Mouse (Mus musculus) splenic B cell, adult 2 months (primary cell): ENCODE measurements around the gene Dnttip1.

Source experiments
- DNase-seq: peaks from one replicate; pipeline ENCODE4 v3.0.0-alpha.2; 2011; ENCODE audit warnings: low read depth, low spot score
- H3K27me3 ChIP-seq: 2 replicates; pipeline ENCODE4 v1.6.1; 2012; ENCODE audit warnings: mild to moderate bottlenecking, low read length, moderate library complexity, mixed read lengths; ENCODE audit not compliant: control insufficient read depth, poor library complexity, insufficient read depth, severe bottlenecking
- H3K36me3 ChIP-seq: 2 replicates; pipeline ENCODE4 v1.6.1; 2012; ENCODE audit warnings: mild to moderate bottlenecking, low read length, moderate library complexity, mixed read lengths; ENCODE audit not compliant: control insufficient read depth, poor library complexity, insufficient read depth, severe bottlenecking

The Dnttip1 gene

DNA sequence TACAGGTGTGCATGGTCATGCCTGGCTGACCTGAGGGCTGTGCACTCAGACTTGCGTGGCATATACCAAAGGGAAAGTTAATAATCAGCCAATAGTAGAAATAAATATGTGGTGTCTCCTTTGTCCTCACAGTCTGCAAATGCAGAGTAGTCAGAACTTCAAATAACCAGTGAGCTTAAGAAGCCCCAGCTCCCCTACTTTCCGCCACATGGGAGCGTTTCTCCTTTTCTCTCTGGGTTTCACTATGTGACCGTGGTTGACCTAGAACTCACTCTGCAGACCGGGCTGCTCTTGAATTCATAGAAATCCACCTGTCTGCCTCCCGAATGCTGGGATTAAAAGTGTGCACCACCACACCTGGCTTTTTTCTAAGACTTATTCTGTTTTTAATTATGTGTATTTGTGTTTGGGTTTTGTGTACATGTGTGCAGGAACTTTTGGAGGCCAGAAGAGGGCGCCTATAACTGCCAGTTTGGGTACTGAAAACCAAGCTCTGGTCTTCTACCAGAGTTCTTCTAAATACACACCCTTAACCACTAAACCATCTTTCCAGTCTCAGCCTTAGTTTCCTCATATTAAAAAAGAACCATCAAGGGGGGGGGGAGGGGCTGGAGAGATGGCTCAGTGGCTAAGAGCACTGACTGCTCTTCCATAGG lies 38.3 kb downstream of the Dnttip1 start:
- Histone ChIP-seq H3K36me3 (no peaks in the 10 kb centered on the region; the same call in 1 of the 2 replicates), H3K27me3 (no peaks in the 10 kb centered on the region)
- peak; percentile 50 for DNase-seq

GRCm38 (mm10) chr2:164784869-164785420 lies 39.2 kb downstream of the Dnttip1 start:
- no peak for DNase-seq
- no peaks in the 10 kb centered on the region; the same call in 1 of the 2 replicates for H3K36me3 ChIP-seq
- H3K27me3 ChIP-seq = no peaks in the 10 kb centered on the region

- no peaks in the 10 kb centered on the region; the same call in 1 of the 2 replicates for H3K36me3 ChIP-seq
- DNase-seq = peak; percentile 73
- H3K27me3 ChIP-seq = no peaks in the 10 kb centered on the region
Observed at GRCm38 (mm10) chr2:164785481-164786387, 40.0 kb downstream of the Dnttip1 start, which contains the start of gene Snx21. Snx21 (plus strand) TSS chr2:164785823.

GRCm38 (mm10) chr2:164786388-164786885 lies 40.7 kb downstream of the Dnttip1 start:
- Histone ChIP-seq H3K27me3 (no peaks in the 10 kb centered on the region), H3K36me3 (no peaks in the 10 kb centered on the region; the same call in 1 of the 2 replicates)
- DNase-seq = no peak

DNA sequence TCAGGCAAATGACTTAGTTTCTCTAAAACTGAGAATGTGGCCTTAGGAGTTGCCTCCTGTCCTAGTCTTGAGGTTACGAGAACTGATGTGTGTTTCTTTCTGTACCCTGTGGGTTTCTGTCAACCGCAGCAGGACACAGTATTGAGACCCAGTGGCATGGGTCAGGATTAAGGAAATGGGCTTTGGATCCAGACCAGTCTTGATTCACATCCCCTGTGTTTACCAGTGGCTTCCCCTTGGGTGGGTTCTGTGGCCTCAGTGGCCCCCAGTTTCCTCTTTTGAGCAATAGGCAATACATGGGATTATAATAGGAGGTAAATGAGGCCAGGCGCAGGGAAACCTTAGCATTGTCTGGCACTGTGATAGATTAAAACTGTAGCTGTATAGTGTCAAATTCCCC lies 41.2 kb downstream of the Dnttip1 start:
- Histone ChIP-seq H3K27me3 (no peaks in the 10 kb centered on the region), H3K36me3 (no peaks in the 10 kb centered on the region; the same call in none of the 2 replicates)
- DNase-seq = no peak

GRCm38 (mm10) chr2:164787779-164788178 lies 42.0 kb downstream of the Dnttip1 start:
- no peaks in the 10 kb centered on the region for H3K27me3 ChIP-seq
- no peak for DNase-seq
- H3K36me3 ChIP-seq = no peaks in the 10 kb centered on the region; the same call in none of the 2 replicates

DNA sequence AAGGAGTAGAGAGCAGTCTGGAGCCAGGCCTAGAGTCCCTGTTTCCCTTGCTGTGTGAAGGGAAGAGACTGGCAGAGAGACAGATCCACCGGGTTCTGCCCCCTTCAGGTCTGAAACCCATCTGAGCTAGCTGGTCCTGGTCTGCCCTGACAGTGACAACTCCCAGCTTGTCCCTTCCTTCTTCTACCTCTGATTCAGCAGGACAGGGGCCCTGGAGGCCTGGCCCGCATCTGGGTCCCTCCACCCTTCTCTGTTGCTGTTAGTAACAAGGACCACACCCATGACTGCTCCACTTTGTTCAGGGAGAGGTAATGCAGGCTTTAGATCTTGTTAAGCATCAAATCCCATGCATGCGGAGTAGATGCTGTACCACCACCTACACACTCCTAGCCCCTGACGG lies 42.6 kb downstream of the Dnttip1 start:
- Histone ChIP-seq H3K36me3 (no peaks in the 10 kb centered on the region; the same call in none of the 2 replicates), H3K27me3 (no peaks in the 10 kb centered on the region)
- no peak for DNase-seq

DNA sequence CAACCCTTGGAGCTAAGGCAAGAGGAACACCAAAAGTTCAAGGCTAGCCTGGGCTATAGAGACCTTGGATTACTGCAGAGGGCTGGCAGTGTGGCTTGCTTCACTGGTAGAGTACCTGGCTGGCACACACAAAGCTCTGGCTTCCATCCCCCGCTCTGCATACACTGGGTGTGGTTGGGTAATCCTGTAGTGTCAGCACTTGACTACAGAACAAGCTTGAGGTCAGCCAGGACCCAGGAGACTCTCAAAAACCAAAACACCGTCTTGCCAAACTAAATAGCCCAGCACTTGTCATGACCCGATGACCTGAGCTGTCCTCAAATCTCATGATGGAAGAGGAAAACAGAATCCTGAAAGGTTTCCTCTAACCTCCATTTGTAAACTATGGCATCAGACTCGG lies 44.7 kb downstream of the Dnttip1 start:
- H3K27me3 ChIP-seq = no peaks in the 10 kb centered on the region
- no peak for DNase-seq

DNA sequence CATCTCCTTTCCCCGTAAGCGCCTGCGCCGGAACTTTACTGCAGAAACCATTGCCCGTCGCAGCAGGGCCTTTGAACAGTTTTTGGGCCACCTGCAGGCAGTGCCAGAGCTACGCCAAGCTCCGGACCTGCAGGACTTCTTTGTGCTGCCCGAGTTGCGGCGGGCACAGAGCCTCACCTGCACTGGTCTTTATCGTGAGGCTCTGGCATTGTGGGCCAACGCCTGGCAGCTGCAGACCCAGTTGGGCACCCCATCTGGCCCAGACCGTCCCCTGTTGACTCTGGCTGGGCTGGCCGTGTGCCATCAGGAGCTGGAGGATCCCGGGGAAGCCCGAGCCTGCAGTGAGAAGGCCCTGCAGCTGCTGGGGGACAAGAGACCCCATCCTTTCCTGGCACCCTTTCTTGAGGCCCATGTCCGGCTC lies 46.1 kb downstream of the Dnttip1 start:
- no peak for DNase-seq

More for the DNA sequence above, 44.7 kb downstream of the Dnttip1 start:
- peaks cover 2% of the 10 kb centered on the region for H3K36me3 ChIP-seq

DNA sequence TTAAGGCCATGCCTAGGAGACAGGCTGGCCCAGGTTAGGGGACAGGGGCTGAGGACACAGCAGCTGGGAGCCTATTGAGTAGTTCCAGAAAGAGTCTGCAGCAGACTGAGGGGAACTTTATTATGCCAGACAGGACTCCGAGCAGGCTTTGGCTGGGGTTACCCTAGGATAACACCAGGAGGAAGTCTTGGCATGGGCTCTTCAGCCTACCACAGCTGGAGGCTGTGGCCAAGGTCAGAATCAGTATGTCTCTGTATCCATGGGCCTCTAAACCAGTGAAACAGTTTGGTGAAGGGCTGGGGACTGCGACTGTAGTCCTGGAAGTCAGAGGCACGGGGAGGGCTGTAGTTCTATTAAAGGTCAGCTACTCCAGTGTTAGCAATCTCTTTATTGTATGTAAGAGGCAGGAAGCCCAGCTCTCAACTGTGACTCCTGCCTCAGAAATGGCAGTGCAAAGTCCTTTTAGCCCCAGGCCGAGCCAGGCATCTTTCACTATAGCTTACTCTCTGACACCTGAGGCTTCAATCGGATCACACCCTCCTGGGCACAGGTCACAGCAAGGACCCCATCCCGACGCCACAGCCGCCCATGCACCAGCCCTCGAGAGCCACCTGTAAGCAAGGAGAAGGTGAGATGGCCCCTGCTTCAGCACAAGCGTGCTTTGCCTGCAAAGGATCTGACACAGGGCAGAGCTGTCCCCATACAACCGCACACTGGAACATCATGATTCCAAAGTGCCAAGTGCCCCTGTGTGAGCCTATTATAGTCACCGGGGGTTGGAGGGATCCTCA lies 46.8 kb downstream of the Dnttip1 start:
- Histone ChIP-seq H3K27me3 (no peaks in the 10 kb centered on the region), H3K36me3 (peaks cover 3% of the 10 kb centered on the region)
- DNase-seq = no peak

More for the DNA sequence above, 46.1 kb downstream of the Dnttip1 start:
- H3K27me3 ChIP-seq = no peaks in the 10 kb centered on the region
- peaks cover 3% of the 10 kb centered on the region for H3K36me3 ChIP-seq

DNA sequence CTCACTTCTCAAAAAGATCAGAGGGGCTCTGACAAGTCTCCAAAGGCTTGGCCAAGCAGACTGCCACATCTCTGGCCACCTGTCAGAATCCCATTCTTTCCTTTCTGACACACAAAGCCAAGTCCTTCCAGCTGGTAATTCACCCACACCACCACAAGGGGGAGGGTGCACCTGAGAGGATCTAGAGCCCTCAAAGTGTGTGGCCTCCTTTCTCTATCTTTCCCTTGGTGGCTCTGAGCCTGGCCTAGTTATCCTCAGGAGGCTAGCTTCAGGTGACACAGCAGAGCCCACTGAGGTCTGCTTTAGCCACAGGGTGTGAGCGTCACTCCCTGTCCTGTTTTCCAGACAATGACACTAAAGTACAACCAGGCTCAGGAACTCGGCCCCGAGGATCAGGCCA lies 47.5 kb downstream of the Dnttip1 start:
- DNase-seq = peak; percentile 72
- H3K36me3 ChIP-seq = peaks cover 5% of the 10 kb centered on the region

GRCm38 (mm10) chr2:164793772-164794171 lies 48.0 kb downstream of the Dnttip1 start:
- DNase-seq = peak; percentile 57
- Histone ChIP-seq H3K27me3 (no peaks in the 10 kb centered on the region), H3K36me3 (peaks cover 5% of the 10 kb centered on the region)

More for the DNA sequence above, 47.5 kb downstream of the Dnttip1 start:
- no peaks in the 10 kb centered on the region for H3K27me3 ChIP-seq

DNA sequence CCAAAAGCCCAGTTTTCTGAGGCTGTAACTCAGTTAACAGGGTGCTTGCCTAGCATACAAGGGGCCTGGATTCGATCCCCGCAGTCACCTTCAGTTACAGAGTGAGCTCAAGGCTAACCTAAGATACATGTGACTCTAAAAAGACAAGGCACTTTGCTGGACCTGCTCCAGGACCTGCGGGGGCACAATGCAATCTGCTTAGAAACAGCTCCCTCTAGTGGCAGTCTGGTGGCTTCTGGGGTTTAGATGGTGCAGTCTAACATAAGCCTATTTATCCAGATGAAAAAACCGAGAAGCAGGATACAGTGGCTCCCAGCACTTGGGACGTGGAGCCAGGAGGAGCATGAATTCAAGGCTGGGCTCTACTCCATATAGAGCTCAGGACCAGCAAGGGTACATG lies 48.5 kb downstream of the Dnttip1 start:
- Histone ChIP-seq H3K27me3 (no peaks in the 10 kb centered on the region), H3K36me3 (peaks cover 8% of the 10 kb centered on the region)
- DNase-seq = peak; percentile 88

GRCm38 (mm10) chr2:164795868-164796267 lies 50.1 kb downstream of the Dnttip1 start:
- Histone ChIP-seq H3K36me3 (peaks cover 9% of the 10 kb centered on the region), H3K27me3 (no peaks in the 10 kb centered on the region)
- no peak for DNase-seq
